Mouse (Mus musculus) ovary, adult 18-20 months (tissue): ENCODE results near the gene Gm12830.

ENCODE experiments used
- DNase-seq: peaks from one replicate; pipeline ENCODE4 v3.0.0; 2022; ENCODE audit warnings: low spot score, mixed read lengths

Gene Gm12830

DNA sequence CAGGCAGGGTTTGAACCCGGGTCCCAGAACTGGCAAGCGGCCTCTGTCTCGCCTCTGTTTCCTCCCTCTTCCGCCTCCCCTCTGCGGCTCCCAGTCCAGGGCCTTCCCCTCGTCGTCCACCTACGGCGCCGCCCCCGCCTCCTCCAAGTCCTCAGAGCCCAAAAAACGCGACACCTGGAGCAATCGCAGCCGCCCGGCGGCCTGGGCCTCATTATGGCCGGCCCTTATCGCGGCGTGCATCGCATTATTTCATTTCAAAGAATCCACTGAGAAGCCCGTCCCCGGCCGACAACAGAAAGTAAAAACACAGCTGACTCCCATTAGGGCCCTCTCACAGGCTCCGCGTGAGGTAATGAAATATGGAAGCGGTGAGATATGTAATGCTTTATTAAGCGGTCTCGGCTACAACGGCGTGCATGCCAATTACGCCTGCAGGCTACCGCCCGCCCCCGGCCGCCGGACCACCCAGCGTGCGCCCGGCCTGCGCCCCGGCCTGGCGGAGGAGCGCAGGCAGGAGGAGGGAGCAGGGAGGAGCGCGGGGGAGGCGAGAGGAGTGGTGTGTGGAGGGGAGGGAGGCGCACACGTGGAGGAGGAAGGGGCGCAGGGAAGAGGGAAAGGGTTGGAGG, at the start of gene Gm12830:
Gene Gm12830, plus strand, starts transcription at position 156 of the 626 bp plus-strand sequence.
- DNase-seq, result peak; percentile 57

DNA sequence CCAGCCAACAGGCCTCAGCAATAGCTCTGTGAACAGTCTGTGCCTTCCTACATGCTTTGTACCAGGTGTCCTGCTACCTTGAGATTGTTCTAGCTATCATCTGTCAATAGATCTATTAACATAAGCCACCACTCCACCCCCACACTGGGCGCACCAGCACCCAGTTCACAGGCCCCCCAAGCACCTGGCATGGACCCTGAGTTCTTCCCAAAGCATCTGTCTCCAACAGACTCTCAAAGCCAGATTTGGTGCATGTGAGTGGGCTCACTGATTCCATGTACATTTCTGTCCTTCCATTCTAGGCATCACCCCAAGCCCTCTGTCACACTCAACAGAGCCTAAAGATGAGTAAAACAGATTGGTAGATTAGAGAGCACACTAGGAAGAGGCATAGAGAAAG, 48.2 kb upstream of the Gm12830 start:
- no peak for DNase-seq

DNA sequence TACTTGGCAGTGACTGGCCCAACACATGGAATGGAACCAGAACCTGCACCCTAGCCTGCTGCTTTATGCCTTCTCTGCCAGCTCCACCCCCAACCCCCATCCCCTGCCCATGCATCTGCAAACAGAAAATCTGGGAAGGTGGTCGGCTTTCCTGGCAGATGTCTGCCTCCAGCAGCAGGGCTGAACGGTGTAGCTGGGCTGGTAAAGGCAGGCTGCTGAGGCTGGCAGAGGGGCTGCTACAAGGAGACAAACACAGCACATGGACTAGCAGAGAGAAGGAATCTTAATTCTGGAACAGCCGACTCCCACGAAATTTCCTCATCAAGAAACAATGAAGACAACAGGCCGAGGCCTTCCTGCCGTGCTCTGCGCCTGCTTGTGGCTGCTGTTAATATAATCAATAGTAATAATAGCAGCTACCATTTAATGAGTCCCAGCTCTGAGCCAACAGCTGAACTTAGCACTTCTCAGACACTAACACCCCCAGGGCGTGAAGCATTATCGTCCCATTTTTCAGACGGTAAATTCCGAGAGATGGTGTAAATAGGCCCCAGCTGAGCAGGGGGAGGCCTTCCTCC, 43.8 kb upstream of the Gm12830 start:
- DNase-seq, result no peak

DNA sequence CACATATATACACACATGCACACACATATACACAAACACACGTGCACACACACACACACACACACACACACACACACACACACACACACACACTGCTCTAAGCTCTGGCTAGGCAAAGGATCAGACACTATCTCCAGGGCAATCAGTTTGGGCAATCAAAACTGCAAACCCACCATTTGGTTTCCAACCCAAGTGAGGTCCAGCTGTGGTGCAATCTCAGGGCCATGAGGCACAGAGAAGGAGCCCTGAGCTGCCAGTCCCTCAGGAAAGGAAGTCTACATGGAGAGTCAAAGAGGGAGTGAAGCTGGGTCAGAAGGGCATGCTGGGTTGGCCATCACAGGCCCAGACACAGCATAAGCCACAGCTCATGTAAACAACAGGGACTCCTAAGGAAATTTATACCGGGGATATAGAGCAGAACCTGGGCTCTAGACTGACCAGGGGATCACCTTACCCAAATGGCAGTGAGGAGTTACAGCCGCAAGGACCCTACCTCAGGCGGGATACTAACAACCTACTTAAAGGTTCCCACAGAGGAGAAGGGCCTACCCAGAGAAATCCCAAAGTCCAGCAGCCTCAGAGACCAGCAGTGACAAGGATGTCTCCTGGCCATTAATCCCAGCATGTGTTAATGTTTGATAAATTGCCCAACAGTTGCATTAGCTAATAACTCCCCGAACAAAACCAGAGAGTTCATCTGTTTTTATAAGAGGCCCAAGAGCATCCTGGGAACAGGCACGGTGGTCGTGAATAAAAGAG, 42.6 kb upstream of the Gm12830 start:
- no peak for DNase-seq

DNA sequence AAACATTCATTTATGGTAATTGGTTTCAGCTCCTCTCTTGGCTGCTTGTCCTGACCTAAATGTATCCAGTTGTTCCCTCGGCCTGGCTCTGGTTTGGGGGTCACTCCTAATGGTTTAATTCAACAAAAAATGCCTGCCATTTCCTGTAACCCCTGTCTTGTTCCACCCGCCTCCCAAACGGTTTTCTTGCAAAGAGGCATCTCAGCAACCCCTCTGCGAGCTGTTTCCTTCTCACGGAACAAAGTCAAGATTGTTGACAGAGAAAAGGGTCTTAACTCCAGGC, 42.1 kb upstream of the Gm12830 start:
- no peak for DNase-seq

DNA sequence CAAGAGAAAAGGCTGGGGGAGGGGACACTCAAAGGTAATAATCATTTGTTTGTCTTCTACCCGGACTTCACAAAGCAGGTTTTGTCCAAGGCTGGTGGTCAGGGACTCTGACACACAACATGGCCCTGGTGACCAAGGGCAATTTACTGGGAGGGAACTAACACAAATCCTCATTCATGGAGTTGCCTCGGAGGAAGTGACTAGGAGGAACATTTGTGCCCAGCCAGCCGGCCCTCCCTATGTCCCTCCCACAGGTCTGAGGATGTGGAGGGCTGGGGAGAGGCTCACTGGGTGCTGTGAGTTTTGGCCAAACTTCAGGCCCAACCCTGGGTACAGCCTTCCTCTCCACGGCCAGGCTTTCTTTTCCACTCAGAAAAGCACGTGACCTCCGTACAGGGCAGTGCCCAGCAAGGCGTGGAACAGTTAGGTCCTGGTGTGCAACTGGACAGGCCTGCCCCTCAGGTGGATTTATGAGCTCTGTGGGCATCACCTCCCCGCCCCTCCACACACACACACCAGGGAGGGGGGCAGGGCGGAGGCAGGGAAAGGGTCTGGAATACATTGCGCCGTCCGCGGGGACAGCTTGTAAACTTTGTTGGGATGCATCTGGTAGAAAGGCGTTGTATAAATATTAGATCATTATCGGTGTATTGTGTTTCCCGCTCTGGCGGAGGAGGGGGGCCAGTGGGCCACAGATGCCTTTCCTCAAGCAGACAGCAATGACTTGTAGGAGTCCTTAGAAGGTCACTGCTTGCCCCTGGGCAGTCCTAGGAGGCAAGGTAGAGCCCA, 41.6 kb upstream of the Gm12830 start:
- DNase-seq, result peak; percentile 11

DNA sequence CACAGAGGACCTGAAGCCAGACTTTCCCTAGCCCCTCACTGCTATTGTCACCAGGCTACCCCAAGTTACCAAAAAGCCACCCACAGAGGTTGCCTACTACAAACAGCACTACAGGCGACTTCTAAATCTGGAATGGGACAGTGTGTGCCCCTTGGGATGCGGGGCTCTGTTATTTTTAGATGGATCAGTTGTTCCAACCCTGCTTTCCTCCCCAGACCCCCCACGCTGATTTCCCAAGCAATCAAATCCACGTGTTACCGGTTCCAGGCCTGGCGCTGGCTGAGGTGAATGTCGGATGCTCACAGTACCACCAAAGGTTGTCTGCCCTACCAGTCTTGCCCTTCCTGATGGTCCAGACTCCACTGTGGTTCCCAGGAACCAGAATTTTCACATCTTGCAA, 38.7 kb upstream of the Gm12830 start:
- DNase-seq, result no peak

DNA sequence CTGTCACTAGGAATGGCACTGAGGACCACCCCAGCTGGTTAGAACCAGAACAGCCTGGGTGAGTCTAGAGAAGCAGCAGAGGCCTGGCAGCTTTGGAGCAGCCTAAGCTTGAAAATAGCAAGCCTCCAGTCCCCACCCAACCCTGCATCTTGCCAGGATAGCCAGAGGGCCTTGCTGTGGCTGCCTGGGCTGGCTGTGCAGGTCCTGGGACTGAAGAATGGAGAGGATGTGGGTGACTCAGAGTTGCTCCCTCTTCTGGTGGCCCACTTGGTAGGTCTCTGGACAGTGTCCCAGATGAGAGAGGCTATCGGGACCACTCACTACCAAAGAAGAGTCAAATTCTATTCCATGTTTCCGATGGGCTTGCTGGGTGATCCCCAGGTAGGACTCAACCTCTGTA, 36.8 kb upstream of the Gm12830 start:
- DNase-seq, result no peak

DNA sequence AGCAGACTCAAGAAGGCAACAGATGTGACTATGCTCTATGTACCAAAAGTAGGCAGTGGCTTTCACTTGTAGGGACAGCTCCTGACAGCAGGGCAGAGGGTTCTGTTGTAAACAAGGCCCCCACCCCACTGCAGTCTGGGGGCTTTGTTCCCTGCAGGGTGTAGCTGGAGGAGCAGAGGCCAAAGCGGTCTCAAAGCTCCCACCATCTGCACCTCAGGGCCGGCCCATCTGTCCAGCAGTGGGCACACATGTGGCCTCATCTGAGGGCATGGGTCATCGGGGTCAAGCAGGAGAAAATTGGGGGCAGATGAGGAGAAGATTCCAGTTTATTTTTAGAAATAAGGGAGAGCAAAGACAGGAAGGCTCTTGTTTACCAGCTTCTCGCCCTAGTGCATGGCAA, 32.7 kb upstream of the Gm12830 start:
- DNase-seq, result no peak

DNA sequence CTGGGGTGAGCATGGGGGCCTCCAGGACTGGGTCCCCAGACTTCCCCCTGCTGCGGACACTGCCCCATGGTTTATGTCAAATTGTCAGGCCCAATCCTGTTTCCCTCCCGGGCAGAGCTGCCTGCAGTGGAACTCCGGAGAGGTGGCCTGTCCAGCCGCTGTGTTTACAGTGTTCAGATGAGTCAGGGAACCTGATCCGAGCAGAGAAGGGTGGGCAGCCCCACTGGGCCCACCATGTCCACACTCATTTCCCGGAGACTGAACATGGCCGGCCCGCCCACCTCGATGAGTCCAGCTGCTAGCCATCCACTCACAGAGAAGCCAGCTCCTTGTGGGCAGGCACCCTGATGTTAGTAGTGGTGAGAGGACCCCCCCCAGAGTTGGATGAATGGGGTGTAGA, 29.9 kb upstream of the Gm12830 start:
- DNase-seq, result no peak

DNA sequence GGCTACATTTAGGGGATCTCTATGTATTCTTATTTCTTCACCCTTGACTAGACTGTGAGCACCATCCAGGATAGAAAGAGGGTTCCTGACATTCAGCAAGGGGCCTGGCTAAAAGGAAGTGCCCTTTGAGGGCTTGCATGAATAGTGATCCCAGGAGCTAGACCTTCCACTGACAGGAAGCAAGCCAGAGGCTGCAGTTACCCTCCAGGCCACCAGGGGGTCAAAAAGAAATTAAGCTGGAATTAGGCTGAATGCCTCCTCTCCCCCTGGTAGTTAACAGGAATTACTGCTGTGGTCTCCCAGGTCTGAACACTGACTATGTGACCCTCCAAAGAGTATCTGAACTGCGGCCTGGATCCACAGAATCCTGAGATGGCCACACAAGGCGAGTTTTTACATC, 27.7 kb upstream of the Gm12830 start:
- DNase-seq, result no peak

DNA sequence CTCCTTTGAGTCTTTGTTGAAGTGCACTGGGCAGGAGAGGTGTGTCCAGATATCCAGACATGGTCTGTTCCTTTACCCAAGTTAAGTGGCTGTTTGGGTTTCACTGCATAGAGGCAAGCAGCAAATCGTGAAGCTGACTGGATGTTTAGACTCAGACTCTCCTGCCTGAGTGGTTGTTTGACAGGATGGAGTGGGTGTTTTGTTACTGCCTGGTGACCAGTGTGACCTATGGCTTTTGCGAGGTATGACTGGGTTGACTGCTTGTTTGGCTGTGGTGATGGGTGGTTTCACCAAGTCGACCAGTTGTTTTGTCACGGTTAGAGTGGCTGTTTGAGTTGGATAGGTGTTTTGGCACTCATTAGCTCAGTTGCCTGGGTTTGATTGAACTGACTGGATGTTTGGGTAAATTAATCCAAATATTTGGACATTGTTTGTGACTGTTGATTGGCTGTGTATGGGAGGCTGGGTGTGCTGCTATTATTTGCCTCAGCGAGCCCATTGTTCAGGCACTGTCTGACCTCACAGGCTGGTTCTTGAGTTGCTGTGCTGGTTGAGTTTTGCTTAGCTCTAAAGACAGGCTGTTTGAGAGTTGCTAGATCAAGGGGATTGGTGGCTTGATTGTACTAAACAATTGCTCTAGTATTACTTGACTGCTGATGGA, 24.1 kb upstream of the Gm12830 start:
- DNase-seq, result no peak

DNA sequence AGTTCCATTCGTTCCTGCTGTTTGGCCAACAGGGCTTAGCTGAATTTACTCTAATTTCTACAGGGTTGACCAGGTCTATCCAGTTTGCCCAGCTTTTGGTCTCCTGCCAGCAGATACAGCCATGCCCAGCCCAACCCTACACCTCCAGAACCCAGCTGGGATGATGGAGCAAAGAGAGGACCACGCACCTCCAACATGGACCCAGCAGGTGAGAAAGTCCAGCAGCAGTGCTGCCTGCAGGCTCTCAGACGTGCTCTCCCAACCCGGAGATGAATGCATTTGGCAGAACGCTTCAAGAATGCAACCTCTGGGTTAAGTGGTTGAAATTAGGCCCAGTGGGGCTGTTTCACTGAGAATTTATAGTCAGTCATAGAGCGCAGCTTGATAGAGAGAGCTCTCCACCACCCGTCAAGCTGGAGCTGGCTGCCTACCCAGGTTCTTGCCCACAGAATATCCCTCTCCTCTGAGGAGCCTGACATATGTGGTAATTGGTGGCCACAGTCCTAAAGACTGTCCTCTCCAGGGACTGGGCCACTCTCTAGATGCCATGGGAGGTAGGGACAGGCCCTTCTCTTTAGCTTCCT, 23.4 kb upstream of the Gm12830 start:
- DNase-seq, result no peak

DNA sequence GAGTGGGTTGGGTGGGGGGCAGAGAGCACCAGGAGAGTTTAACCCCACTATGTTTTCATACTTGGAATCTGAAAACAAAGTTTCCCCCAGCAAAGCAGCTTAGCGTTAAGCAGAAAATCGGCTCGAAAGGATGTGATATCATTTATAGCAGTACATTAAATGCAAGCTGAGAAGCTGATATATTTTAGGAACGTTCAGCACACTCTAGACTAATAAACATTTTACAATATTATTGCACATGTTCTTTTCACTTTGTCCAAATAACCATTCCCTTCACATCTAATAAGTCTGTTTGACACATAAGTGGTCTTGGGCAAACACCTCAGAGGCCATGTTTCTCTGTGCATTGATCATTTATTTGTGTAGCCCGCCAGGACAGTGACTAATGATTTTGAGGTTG, 17.4 kb upstream of the Gm12830 start:
- DNase-seq, result no peak

DNA sequence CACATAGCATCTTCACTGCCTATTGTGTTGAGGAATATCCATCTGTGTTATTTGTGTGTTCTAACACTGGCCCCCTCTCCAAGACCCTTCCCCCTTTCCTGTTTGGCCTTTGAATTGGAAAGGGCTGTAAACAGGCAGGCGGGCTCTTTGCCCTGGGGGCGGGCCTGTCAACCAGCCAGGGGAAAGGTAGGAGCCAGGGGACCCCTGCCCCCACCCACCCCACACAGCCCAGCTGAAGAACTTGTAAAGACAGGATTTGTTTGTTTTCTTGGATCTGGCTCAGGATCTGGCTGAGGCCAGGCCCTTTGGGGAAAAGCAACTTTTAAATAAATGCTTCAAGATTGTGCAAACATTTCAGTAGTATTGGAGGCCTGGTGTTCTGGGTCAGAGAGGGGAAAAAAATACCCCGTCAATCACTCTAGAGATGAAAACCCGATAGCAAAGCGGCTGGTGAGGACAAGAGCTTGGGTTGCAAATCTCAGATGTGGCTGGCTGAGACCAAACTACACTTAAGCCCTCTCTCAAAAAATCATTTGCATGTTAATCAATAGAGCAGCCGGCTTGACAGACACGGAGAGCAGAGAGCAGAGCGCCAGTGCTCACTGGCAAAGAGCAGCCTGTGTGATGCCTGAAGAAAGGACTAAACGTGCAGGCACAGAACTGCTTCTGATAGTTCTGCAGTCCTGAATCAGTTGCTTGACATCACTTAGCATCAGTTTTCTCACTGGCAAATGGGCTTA, 2.4 kb upstream of the Gm12830 start:
- DNase-seq, result no peak

DNA sequence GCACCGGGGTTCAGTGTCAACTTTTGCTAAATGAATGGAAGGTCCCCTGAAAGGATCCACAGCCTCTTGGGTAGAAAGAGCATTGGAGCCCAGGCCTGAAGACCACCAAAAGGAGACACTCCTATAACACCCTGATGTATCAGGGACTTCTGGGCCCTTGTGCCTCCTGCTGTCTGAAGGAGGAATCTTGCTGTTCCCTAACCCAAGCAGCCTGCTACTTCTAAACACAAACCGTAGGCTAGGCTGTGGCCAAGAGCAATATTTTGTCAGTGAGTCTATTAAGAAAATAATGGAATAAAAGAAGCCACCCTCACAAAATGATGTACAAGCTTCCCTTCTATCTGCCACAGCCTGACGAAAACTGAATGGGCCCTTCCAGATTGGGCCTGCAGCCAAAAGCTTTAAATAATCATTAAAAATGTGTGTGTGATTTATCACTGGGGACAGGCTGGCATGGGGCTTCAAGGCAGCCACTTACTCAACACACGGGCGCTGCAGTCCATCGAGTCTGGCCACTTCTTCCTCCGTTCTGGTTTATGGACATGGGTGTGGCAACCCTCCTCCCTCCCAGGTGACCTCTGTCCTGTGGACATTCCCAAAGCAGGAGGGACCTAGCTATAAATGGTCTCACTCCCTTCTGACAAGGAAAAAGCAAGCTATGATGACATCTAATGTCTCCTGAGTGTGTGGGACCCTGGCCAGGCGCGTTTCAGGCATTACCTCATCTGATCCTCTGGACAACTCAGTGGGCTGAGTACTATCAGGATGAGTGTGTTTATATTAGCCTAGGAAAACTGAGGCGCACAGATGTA, 13.5 kb downstream of the Gm12830 start:
- no peak for DNase-seq

DNA sequence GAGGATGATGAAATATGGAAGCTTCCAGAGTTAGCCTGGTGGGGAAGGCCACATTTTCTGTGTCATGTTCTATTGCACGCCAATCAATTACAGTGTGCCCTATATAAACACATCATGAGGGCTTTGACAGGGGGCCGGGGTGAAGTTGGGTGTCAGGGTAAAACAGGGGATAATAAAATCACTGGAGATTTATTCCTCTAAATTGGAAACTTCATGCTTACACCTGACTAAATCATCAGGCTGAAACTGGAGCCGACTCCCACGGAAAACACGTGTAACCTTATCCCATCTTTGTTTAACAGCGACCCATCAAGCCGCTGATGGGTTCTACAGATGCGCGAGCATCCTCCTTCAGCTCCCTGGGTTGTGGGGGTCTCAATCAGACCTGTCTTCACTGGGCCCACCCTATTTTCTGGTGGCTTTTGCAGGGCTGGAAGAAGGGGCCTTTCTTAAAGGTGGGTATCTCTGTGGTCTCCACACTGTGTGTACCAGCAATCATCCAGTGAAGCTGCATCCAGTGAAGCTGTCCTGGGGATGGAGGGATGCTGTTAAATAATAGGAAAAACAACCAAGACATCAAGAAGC, 19.9 kb downstream of the Gm12830 start:
- no peak for DNase-seq

DNA sequence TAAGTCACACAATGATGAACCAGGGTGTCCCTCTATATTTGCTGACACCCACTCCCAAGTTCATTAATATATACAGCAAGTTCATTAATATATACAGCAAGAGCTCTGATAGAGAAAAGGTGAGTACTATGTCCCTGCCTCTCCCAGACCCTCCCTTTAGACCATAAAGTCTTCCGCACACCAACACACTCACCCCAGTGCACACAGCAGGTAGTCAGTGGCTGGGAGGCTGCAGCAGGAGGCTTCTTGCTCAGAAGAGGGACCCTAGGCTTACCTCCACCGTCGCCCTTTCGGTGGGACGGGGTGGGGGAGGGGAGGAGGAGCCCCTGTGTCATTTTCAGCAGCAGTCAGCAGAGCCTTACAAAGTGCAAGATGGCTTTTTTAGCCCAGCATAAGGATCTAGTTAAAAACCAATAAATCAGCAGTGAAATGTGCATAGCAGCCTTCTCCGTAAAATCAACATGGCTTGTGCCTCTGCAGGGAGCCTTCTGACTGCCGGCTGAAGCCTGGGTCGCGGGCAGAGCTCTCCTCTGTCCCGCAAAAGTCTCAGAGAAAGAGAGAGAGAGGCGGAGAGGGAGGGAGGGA, 20.9 kb downstream of the Gm12830 start:
- DNase-seq, result no peak

DNA sequence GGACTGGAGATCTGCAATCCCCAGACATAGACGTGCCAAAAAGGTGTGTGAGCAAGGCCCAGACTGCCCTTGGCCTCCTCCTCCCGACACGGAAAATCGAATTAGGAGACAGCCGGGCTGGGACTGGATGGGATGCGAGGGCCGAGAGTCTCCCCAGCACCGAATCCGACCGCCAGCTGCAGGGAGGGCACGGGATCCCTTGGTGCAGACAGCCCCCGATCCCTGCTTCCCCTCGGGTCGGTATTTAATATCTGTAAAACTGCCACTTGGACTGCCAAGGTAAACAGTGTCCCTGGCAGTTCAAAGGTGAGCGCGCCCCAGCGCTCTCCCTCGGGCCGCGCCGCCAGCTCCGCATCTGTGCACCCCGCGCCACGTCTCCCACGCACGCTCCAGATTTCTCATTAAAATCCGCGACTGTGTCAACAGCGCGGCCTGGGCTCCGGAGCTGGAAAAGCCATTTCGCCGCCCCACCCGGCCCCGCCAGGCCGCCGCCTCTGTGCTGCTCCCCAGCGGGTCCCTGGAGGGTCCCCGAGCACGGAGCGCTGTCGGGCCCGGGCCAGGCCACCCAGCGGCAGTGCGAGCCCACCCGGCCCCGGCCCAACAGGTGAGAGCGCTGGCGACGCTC, 21.7 kb downstream of the Gm12830 start:
- DNase-seq, result no peak
